Mouse (Mus musculus) CD4-positive, CD25-positive, alpha-beta regulatory T cell (primary cell): Measurements from ENCODE around the gene Lmna. TPM values are rescaled to one million over a fixed set of nuclear protein-coding genes. Genes with fewer than 3 reads are reported as not detected.

Source experiments
- polyA plus RNA-seq: library from polyadenylated mRNA; unstranded; fragments of 100-300 nt; shearing (Covaris generic); gene quantifications from one replicate; pipeline ENCODE4 v1.2.1, GENCODE M21; 2017

Gene Lmna
- 9.6 TPM for polyA plus RNA-seq

DNA sequence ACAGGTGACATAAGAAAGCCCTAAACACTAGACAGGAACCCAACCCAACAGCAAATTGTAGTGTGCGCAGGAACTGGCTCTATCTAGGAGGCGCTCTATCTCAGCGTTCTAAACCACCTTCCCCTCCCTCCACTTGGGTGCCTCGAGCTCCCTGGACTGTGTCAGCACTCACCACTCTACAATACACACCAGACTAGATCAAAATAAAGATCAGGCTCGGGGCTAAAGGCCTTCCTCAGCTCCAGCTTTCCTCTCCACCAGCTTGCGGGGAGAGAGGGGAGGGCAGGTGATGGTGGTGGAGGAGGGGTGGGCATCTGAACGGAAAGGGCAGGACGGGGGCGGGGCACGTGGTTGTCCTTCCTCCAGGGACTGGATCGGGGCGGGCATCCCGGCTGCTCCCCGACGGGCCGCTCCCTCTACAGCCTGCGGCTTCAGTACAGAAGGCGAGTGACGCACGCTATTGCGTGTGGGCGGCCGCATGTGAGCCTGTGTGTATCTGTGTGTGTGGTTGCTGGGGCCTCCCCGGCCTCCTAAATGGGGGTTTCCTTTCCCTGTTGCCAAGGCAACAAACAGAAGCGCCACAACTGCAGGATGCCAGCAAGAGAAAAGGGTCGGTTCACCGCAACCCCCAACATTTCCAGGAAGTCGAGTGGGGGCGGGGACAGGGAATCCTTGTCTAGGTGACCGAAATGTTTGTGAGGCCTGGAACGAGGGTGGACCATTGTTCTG is at the start of gene Lmna:
TSS of gene Lmna (minus strand) at position 265 of the 729 bp plus-strand sequence.

DNA sequence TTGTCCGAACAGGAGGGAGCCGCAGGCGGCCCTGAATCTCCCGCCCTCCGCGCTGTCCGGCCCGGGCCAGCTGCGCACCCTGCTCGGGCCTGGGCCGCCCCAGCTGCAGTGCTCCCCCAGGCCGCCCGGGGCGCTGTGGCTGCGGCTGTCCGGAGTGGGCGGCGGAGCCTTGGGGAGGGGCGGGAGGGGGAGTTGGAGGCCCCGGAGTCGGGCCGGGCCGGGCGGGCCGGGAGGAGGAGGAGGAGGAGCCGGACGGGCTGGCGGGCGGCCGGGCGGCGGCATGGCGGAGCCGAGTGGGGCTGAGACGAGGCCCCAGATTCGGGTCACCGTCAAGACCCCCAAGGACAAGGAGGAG is 43.7 kb upstream of the Lmna start, which contains the start of gene Ubqln4:
TSS of gene Ubqln4 (plus strand) at position 234 of the 355 bp plus-strand sequence.

DNA sequence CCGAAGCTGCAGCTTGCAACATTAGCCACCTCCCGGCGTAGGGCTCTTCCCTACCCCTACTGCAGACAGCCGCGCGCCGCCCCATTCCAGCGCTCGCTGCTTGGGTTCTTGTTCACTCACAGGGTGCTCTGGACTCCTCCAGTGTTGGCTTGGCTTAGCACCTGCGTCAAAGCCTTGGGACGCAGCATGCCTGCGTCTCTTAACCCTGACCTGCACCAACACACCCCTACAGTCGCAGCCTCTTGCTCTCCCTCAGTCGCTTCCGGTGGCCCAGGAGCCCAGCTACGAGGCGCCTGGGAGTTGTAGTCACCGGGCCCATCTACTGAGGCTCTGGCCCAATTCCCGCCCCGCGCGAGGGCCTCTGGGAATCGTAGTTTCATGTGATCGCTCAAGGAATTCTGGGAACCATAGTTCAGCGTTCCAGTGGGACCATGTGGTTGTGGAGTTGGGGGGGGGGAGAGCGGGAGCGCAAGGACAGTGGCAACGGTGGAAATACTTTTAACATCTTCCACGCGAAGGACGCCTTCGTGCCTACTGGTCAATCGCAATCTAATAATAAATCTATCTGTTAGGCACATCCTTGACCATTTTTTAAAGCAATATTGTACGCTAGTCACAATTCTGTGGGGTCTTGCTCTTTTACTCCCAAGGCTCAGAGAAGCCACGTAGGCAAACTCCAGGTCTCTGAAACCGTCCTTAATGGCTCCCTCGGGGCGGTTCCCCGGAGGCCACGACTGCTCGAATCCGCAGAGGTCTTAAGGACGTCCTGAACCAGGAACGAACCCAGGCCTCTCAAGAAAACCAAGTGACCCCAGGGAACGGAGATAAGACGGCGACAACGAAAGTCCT is 43.1 kb upstream of the Lmna start, which contains the start of gene Lamtor2:
TSS of gene Lamtor2 (minus strand) at position 399 of the 849 bp plus-strand sequence.

DNA sequence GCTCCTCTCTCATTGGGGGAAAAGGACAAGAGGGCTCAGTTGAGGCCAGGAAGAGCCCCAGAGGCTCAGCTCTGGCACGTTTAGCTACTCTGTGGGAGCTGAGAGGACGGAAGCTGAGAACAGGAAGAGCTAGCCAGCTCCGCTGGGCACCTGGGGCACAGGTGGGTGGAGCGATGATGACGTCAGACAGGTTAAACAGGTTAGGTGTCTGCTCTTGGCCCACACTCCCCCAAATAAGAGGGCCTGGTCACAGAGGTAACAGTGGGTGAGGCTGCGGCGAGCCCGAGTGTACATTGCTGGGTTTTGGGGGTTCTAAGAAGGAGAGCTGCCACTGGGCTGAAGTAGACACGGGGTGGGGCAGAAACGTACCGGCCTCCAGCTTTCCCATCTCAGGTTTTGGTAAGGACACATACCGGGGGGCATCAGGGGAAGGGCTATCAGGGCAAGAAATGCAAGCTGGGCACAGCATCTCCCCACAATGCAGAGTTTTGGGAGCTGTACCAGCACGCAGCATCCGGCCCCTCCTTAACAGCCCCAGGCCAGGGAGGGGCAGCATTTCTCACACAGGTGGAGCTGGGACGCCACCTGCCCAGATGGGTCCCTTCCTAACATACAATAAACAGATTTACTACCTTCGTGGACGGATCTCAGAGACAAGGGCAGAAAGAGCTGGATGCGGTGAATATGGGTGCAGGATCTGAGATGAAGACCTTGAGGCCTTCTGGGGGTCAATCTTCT is 38.6 kb upstream of the Lmna start, which contains the start of gene Rab25:
TSS of gene Rab25 (minus strand) at position 121 of the 738 bp plus-strand sequence.

DNA sequence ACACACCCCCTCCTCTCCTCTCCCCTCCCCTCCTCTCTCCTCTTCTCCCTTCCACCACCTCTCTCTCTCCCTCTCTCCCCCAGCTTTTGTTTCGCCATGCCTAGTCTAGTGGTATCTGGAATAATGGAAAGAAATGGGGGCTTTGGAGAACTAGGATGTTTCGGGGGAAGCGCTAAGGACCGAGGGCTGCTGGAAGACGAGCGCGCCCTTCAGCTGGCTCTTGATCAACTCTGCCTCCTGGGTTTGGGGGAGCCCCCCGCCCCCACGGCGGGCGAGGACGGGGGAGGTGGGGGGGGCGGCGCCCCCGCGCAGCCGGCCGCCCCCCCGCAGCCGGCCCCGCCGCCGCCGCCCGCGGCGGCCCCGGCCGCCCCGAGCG is 22.5 kb upstream of the Lmna start, which contains the start of gene Mex3a:
TSS of gene Mex3a (plus strand) at position 97 of the 376 bp plus-strand sequence.

DNA sequence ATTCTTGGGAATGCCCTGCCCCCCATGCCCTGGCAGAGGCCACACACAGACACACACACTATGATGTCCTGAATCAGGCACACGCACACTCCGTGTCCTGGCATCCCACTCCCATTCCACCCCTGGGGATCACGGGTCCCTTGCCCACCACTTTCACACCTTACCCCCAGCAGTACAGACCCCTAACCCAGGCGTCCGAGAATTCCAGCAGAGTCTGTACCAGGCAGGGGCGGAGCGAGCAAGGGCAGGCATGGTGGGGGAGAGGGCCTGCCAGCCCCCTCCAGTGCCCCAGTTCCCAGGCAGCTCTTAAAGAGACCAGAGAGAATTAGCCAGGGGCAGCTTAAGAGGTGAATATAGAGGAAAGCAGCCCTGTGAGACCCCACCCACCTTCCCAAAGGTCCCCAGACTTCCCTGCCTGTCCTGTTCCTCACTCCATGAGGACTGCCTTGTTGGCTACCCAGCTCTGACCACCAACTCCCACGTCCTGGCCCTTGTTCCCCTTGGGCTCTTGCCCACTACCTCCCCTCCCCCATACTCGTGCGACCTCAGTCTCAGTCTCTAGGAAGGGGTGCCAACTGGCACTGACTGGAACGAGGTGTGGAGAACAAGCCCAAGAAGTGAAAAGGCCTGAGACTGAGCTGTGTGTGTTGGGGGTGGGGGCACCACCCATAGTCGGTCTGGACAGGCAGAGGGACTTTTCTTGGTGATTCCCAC is 48.6 kb downstream of the Lmna start, which contains the start of gene Sema4a:
TSS of gene Sema4a (minus strand) at position 200 of the 714 bp plus-strand sequence.

Other genes with a start within 250 kb of the Lmna start
- not detected for gene Gm38392, start 222.7 kb downstream of the Lmna start, polyA plus RNA-seq
- 8.1 TPM for gene Tsacc, start 213.0 kb downstream of the Lmna start, polyA plus RNA-seq
- gene Cct3, start 212.8 kb downstream of the Lmna start, polyA plus RNA-seq = 339 TPM
- 338 TPM for gene Glmp, start 184.9 kb downstream of the Lmna start, polyA plus RNA-seq
- 1.1 TPM for gene Tmem79, start 173.8 kb downstream of the Lmna start, polyA plus RNA-seq
- gene Smg5, start 173.7 kb downstream of the Lmna start, polyA plus RNA-seq = 59.8 TPM
- gene Paqr6, start 145.4 kb downstream of the Lmna start, polyA plus RNA-seq = not detected
- gene Bglap3, start 137.2 kb downstream of the Lmna start, polyA plus RNA-seq = 0.25 TPM
- gene Bglap2, start 131.3 kb downstream of the Lmna start, polyA plus RNA-seq = not detected
- not detected for gene Bglap, start 125.5 kb downstream of the Lmna start, polyA plus RNA-seq
- gene Pmf1, start 99.6 kb downstream of the Lmna start, polyA plus RNA-seq = 35.4 TPM
- 16.6 TPM for gene Slc25a44, start 84.8 kb downstream of the Lmna start, polyA plus RNA-seq
- 67.7 TPM for gene Sema4a, start 48.8 kb downstream of the Lmna start, polyA plus RNA-seq
- 0.38 TPM for gene Mex3a, start 22.4 kb upstream of the Lmna start, polyA plus RNA-seq
- gene Rab25, start 38.3 kb upstream of the Lmna start, polyA plus RNA-seq = not detected
- 183 TPM for gene Lamtor2, start 43.1 kb upstream of the Lmna start, polyA plus RNA-seq
- 66.9 TPM for gene Ubqln4, start 43.8 kb upstream of the Lmna start, polyA plus RNA-seq
- 126 TPM for gene Ssr2, start 65.9 kb upstream of the Lmna start, polyA plus RNA-seq
- 126 TPM for gene Arhgef2, start 96.0 kb upstream of the Lmna start, polyA plus RNA-seq
- not detected for gene Rxfp4, start 143.2 kb upstream of the Lmna start, polyA plus RNA-seq
- gene Khdc4, start 175.8 kb upstream of the Lmna start, polyA plus RNA-seq = 119 TPM
- gene Rit1, start 206.9 kb upstream of the Lmna start, polyA plus RNA-seq = 49.3 TPM